Mouse (Mus musculus) cerebellum, adult 2 months (tissue): ENCODE results near the gene Mllt3. TPM values are rescaled to one million over a fixed set of nuclear protein-coding genes. Genes with fewer than 3 reads are reported as not detected.

Source experiments
- DNase-seq, 2 experiments: peaks; one replicate each; pipeline ENCODE4 v3.0.0; 2021
- H3K27ac ChIP-seq: fragments of 200-500 bp; 2 replicates; pipeline ENCODE4 v1.5.1; 2012; ENCODE audit warnings: low read length, control low read depth, inconsistent platforms; ENCODE audit not compliant: insufficient read depth
- H3K27me3 ChIP-seq: fragments of 200-500 bp; 2 replicates; pipeline ENCODE4 v1.6.1; 2012; ENCODE audit warnings: inconsistent platforms, mild to moderate bottlenecking, low read length, moderate library complexity; ENCODE audit not compliant: control insufficient read depth, insufficient read depth
- H3K4me1 ChIP-seq: fragments of 200-500 bp; 2 replicates; pipeline ENCODE4 v1.6.1; 2011; ENCODE audit warnings: low read length; ENCODE audit not compliant: control insufficient read depth, insufficient read depth
- H3K4me3 ChIP-seq: fragments of 200-500 bp; replicated peaks from 2 replicates; pipeline ENCODE3; 2011; ENCODE audit warnings: mild to moderate bottlenecking, low read depth, low read length, control low read depth; ENCODE audit not compliant: insufficient read depth
- CTCF ChIP-seq: fragments of 200-500 bp; IDR thresholded peaks from 2 replicates; pipeline ENCODE4 v1.5.1; 2011; ENCODE audit warnings: low read depth, mild to moderate bottlenecking, control low read depth, low read length, moderate library complexity, borderline replicate concordance; ENCODE audit not compliant: insufficient read depth
- POLR2A ChIP-seq: fragments of 200-500 bp; IDR thresholded peaks from 2 replicates; pipeline ENCODE4 v1.6.1; 2011; ENCODE audit warnings: low read length, control low read depth, borderline replicate concordance; ENCODE audit not compliant: insufficient read depth
- WGBS: fragments of 180-500 bp; shearing (Covaris S2); methylation state at CpG from one replicate; pipeline ENCODE4 v1.1.7; 2018; 5-methylcytosine and 5-hydroxymethylcytosine counted together
- polyA plus RNA-seq: library from polyadenylated mRNA; depleted of rRNA; stranded (reverse); fragments of >200 nt; gene quantifications from 2 replicates; pipeline ENCODE4 v1.2.3, GENCODE M21; 2012; rRNA removed

Gene Mllt3
- polyA plus RNA-seq, 1 experiment: 25.8 TPM

DNA sequence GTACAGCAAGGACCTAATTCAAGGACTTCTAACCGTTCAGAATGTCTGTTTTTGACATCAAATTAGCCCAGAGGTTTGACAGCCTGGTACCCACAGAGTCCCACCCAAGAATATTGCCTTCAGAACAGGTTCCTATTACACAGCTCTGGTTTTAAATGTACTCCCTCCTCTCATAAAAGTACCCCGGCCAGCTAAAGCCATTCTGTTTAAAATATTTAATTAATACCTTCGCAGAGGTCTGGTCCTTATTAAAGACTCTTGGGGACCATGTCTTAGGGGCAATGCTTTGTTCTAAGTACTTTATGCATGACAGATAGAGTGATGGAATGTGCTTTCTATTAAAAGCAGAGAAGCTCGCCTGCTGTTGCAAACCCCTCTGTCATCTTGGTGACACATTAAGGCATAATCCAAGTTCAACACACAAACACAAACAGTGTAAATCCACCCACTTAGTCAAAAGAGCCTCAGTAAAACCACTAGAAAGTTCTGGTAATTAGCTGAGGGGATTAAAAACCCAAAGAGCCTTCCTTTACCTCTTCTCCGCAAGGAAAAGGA is 302.0 kb downstream of the Mllt3 start:
- no peak overlapping the region for H3K4me3 ChIP-seq
- no peak overlapping the region for H3K27ac ChIP-seq
- no peaks in the 10 kb centered on the region for H3K4me1 ChIP-seq
- no peak for TF ChIP-seq CTCF
- TF ChIP-seq POLR2A: no peak
- 68% methylated on average over 5 of the region's 5 CpGs for WGBS
- DNase-seq: no peak
- no peaks in the 10 kb centered on the region for H3K27me3 ChIP-seq

DNA sequence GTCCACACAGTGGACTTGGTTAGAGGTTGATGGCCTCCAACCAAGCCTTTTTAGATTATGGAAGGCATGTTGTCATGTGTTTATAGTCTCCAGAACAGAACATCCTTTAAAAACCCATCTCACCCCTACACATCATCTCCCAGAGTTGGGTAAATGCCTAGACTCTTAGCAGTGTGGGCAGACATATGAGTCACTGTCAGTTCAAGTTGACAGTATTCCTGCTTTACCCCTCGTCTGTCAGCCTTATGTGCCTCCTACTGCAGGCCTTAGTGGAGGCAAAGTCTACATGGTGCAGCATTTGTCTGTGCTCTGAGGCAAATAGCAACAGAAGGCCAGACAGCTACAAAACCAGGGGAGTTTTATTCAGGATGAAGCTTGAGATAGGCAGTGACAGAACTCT is 304.6 kb downstream of the Mllt3 start:
- no peak for DNase-seq
- no peak overlapping the region for H3K4me3 ChIP-seq
- TF ChIP-seq POLR2A: no peak
- TF ChIP-seq CTCF: no peak
- no peak overlapping the region for H3K27ac ChIP-seq
- H3K27me3 ChIP-seq: no peaks in the 10 kb centered on the region
- 68% methylated on average over 1 of the region's 1 CpGs for whole genome bisulfite sequencing
- H3K4me1 ChIP-seq: no peaks in the 10 kb centered on the region

DNA sequence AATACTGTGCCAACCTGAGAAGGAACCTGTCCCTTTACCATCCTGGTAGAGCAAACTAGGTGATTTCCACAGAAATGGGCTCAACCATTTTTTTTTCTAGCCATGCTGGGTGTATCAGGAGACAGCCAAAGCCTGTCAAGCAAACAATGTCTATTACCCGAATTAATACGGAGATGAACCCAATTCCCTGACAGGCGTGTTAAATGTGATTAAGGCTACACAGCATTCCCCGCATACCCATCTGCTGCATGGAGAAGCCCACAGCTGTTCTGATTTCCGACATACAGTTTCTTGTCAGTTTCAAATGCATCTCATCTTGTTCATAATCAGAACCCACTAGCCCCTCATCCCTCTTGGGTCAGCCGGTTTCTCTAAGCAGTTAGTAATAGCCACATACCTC is 309.7 kb downstream of the Mllt3 start:
- Histone ChIP-seq H3K27me3 (no peaks in the 10 kb centered on the region), H3K27ac (no peak overlapping the region), H3K4me3 (no peak overlapping the region), H3K4me1 (no peaks in the 10 kb centered on the region)
- 59% methylated on average over 6 of the region's 6 CpGs for WGBS
- no peak for DNase-seq
- no peak for TF ChIP-seq CTCF
- TF ChIP-seq POLR2A: no peak

Other genes starting within 250 kb of the Mllt3 start
- gene Focad, start 61.3 kb upstream of the Mllt3 start, polyA plus RNA-seq: 26.9 and 29.6 TPM in 2 replicates